Mouse (Mus musculus): Measurements from ENCODE around the gene 5730409E04Rik. TPM values are rescaled to one million over a fixed set of nuclear protein-coding genes. Genes with fewer than 3 reads are reported as not detected.

The 5730409E04Rik gene
- polyA plus RNA-seq, 1 experiment from 2014 or later = 2.6 TPM

DNA sequence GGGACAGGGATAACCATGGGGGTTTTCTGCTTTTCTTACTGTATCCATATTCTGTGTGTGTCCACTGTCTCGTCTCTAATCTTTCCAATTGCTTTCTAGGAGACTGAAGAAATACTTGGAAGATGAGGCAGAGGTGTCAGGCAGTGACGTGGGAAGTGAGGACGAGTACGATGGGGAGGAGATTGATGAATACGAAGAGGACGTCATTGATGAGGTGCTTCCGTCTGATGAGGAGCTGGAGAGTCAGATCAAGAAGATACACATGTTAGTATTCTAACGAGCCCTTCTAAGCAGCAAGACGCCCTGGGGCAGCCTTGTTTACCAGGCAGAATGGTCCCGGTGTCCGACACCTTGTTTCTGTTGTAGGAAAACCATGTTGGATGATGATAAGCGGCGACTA is 23.9 kb upstream of the 5730409E04Rik start:
- Histone ChIP-seq H3K9ac (replicated peaks; ENCODE audit: low read depth) (no peak overlapping the region), H3K27ac (ENCODE audit: low read length) (no peak overlapping the region), H3K4me3 (ENCODE audit: low read depth, low read length) (no peak overlapping the region), H3K4me1 (ENCODE audit: insufficient read depth, low read depth, low read length) (no peaks in the 10 kb centered on the region), H3K36me3 (ENCODE audit: insufficient read depth, low read length) (0 out of 2 replicates have a peak, but pooled peaks cover 3% of the 10 kb centered on the region), H3K9me3 (ENCODE audit: low read length) (no peaks in the 10 kb centered on the region), H3K4me2 (replicated peaks; ENCODE audit: low read depth, low read length) (no peak overlapping the region), H3K27me3 (replicated peaks; ENCODE audit: insufficient read depth, low read length) (no peaks in the 10 kb centered on the region)
- TF ChIP-seq CTCF (IDR thresholded peaks at IDR 0.05) = no peak
- no peak for TF ChIP-seq EP300 (IDR thresholded peaks at IDR 0.05)
- DNase-seq (ENCODE audit: low spot score) (no peak), ATAC-seq (no peak)
- WGBS = 96% methylated on average over 13 of the region's 13 CpGs

DNA sequence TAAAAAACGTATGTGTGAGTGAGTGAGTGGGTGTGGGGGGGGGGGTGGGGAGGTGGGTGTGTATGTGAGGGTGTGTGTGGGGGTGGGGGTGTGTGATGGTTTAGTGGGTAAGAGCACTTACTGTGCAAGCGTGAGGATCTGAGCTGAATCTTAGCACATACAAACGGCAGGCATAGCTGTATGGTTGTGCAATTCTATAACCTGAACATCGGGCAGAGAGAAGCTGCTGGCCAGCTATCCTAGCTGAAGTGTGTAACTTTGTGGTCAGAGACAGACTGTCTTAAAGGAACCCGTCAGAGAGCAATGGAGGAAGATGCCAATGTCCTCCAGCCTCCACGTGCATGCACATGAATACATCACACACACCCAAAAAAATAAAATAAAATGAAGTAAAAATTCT is 17.6 kb upstream of the 5730409E04Rik start:
- 74% methylated on average over 6 of the region's 6 CpGs for WGBS
- Histone ChIP-seq H3K27me3 (replicated peaks; ENCODE audit: insufficient read depth, low read length) (no peaks in the 10 kb centered on the region), H3K9me3 (ENCODE audit: low read length) (no peaks in the 10 kb centered on the region), H3K27ac (ENCODE audit: low read length) (no peak overlapping the region), H3K4me1 (ENCODE audit: insufficient read depth, low read depth, low read length) (no peaks in the 10 kb centered on the region), H3K4me3 (ENCODE audit: low read depth, low read length) (no peak overlapping the region), H3K36me3 (ENCODE audit: insufficient read depth, low read length) (no peaks in the 10 kb centered on the region), H3K9ac (replicated peaks; ENCODE audit: low read depth) (no peak overlapping the region), H3K4me2 (replicated peaks; ENCODE audit: low read depth, low read length) (no peak overlapping the region)
- no peak for DNase-seq (ENCODE audit: low spot score)
- no peak for ATAC-seq
- TF ChIP-seq EP300 (IDR thresholded peaks at IDR 0.05) (no peak), CTCF (IDR thresholded peaks at IDR 0.05) (no peak)

DNA sequence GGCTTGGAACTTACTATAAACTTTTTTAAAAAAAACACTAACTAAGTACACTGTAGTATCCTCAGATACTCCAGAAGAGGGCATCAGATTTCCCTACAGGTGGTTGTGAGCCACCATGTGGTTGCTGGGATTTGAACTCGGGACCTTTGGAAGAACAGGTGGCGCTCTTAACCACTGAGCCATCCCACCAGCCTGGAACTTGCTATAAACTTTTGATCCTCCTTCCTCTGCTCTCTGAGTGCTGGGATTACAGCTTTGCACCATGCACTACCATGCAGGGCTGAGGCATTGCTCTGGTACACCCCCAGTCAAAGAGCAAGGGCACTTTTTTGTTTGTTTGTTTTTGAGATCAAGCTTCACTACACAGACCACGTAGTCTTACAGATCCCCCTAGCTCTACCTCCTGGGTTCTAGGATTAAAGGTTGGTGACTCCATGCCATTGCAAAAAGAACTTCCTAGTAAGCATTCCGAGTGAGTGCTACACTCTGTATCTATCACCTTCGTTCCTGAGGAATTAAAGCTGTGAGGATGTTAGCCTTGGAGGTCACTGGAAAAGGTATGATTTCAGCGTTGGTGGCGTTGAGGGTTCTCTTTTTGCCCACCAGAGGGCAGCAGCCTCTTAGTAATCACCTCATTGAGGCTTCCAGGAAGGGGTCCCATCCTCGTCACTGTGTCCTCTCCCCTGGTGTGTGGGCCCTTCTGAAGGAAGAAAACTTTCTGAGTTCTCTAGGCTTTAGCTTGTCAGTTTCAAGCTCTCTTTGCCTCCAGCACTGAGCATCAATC is 9.5 kb upstream of the 5730409E04Rik start:
- no peak overlapping the region for H3K27ac ChIP-seq (ENCODE audit: low read length)
- H3K36me3 ChIP-seq (ENCODE audit: insufficient read depth, low read length) = no peaks in the 10 kb centered on the region
- no peaks in the 10 kb centered on the region for H3K4me1 ChIP-seq (ENCODE audit: insufficient read depth, low read depth, low read length)
- H3K27me3 ChIP-seq (replicated peaks; ENCODE audit: insufficient read depth, low read length) = no peaks in the 10 kb centered on the region
- no peaks in the 10 kb centered on the region for H3K9me3 ChIP-seq (ENCODE audit: low read length)
- ATAC-seq (no peak), DNase-seq (ENCODE audit: low spot score) (peak; percentile 69)
- H3K4me2 ChIP-seq (replicated peaks; ENCODE audit: low read depth, low read length) = no peak overlapping the region
- TF ChIP-seq CTCF (IDR thresholded peaks at IDR 0.05) (peak; percentile 89), EP300 (IDR thresholded peaks at IDR 0.05) (no peak)
- WGBS = 25% methylated on average over 8 of the region's 8 CpGs
- no peak overlapping the region for H3K9ac ChIP-seq (replicated peaks; ENCODE audit: low read depth)
- H3K4me3 ChIP-seq (ENCODE audit: low read depth, low read length) = no peak overlapping the region

GRCm38 (mm10) chr4:126601597-126602444 is 7.8 kb upstream of the 5730409E04Rik start:
- no peak for TF ChIP-seq EP300 (IDR thresholded peaks at IDR 0.05)
- TF ChIP-seq CTCF (IDR thresholded peaks at IDR 0.05) = no peak
- Histone ChIP-seq H3K4me1 (ENCODE audit: insufficient read depth, low read depth, low read length) (no peaks in the 10 kb centered on the region), H3K4me3 (ENCODE audit: low read depth, low read length) (no peak overlapping the region), H3K9ac (replicated peaks; ENCODE audit: low read depth) (no peak overlapping the region), H3K36me3 (ENCODE audit: insufficient read depth, low read length) (no peaks in the 10 kb centered on the region), H3K9me3 (ENCODE audit: low read length) (no peaks in the 10 kb centered on the region), H3K27me3 (replicated peaks; ENCODE audit: insufficient read depth, low read length) (no peaks in the 10 kb centered on the region), H3K27ac (ENCODE audit: low read length) (no peak overlapping the region), H3K4me2 (replicated peaks; ENCODE audit: low read depth, low read length) (no peak overlapping the region)
- ATAC-seq = peak; percentile 52
- peak; percentile 49 for DNase-seq (ENCODE audit: low spot score)
- 24% methylated on average over 19 of the region's 22 CpGs for WGBS

- no peaks in the 10 kb centered on the region for H3K27me3 ChIP-seq (replicated peaks; ENCODE audit: insufficient read depth, low read length)
- DNase-seq (ENCODE audit: low spot score) (no peak), ATAC-seq (peak; percentile 14; the same call in 1 of the 2 replicates)
- no peak overlapping the region for H3K4me3 ChIP-seq (ENCODE audit: low read depth, low read length)
- no peak overlapping the region for H3K4me2 ChIP-seq (replicated peaks; ENCODE audit: low read depth, low read length)
- 18% methylated on average over 6 of the region's 6 CpGs for WGBS
- TF ChIP-seq CTCF (IDR thresholded peaks at IDR 0.05) (no peak), EP300 (IDR thresholded peaks at IDR 0.05) (no peak)
- no peak overlapping the region for H3K27ac ChIP-seq (ENCODE audit: low read length)
- no peaks in the 10 kb centered on the region for H3K36me3 ChIP-seq (ENCODE audit: insufficient read depth, low read length)
- no peaks in the 10 kb centered on the region for H3K4me1 ChIP-seq (ENCODE audit: insufficient read depth, low read depth, low read length)
- no peak overlapping the region for H3K9ac ChIP-seq (replicated peaks; ENCODE audit: low read depth)
- no peaks in the 10 kb centered on the region for H3K9me3 ChIP-seq (ENCODE audit: low read length)
Observed at GRCm38 (mm10) chr4:126602445-126602762, 7.2 kb upstream of the 5730409E04Rik start.

GRCm38 (mm10) chr4:126604141-126604540 is 5.5 kb upstream of the 5730409E04Rik start:
- Histone ChIP-seq H3K27ac (ENCODE audit: low read length) (no peak overlapping the region), H3K4me1 (ENCODE audit: insufficient read depth, low read depth, low read length) (no peaks in the 10 kb centered on the region), H3K27me3 (replicated peaks; ENCODE audit: insufficient read depth, low read length) (no peaks in the 10 kb centered on the region), H3K9ac (replicated peaks; ENCODE audit: low read depth) (no peak overlapping the region), H3K4me3 (ENCODE audit: low read depth, low read length) (no peak overlapping the region), H3K4me2 (replicated peaks; ENCODE audit: low read depth, low read length) (no peak overlapping the region), H3K9me3 (ENCODE audit: low read length) (no peaks in the 10 kb centered on the region), H3K36me3 (ENCODE audit: insufficient read depth, low read length) (no peaks in the 10 kb centered on the region)
- WGBS = 77% methylated on average over 2 of the region's 2 CpGs
- TF ChIP-seq CTCF (IDR thresholded peaks at IDR 0.05) (no peak), EP300 (IDR thresholded peaks at IDR 0.05) (no peak)
- ATAC-seq (no peak), DNase-seq (ENCODE audit: low spot score) (no peak)

Measured in lung, postnatal 0 days (tissue).